Mouse (Mus musculus) limb, embryonic 11.5 days (tissue): ENCODE results near the gene Elovl5. TPM values are rescaled to one million over a fixed set of nuclear protein-coding genes. Genes with fewer than 3 reads are reported as not detected.

Experiments used
- ATAC-seq: fragments of 200-750 bp; cut with Nextera tagmentation; 2 replicates; pipeline ENCODE4 v1.8.0; 2017; ENCODE audit warnings: low read depth; ENCODE audit not compliant: insufficient number of reproducible peaks, low FRiP score, low TSS enrichment
- DNase-seq: peaks from one replicate; pipeline ENCODE4 v3.0.0-alpha.2; 2015; ENCODE audit warnings: low spot score
- H3K27ac ChIP-seq: fragments of 300-500 bp; sonication (generic); replicated peaks from 2 replicates; pipeline ENCODE4 v1.5.1; 2014; ENCODE audit warnings: low read depth, mild to moderate bottlenecking, low read length
- H3K27me3 ChIP-seq: fragments of 300-500 bp; sonication (generic); 2 replicates; pipeline ENCODE4 v1.6.1; 2014; ENCODE audit warnings: mild to moderate bottlenecking, low read length, mixed read lengths; ENCODE audit not compliant: control insufficient read depth, insufficient read depth
- H3K36me3 ChIP-seq: fragments of 300-500 bp; sonication (generic); 2 replicates; pipeline ENCODE4 v1.6.1; 2014; ENCODE audit warnings: mild to moderate bottlenecking, low read length, moderate library complexity, mixed read lengths; ENCODE audit not compliant: control insufficient read depth, insufficient read depth
- H3K4me1 ChIP-seq: fragments of 300-500 bp; sonication (generic); 2 replicates; pipeline ENCODE4 v1.6.1; 2014; ENCODE audit warnings: low read length, mixed read lengths; ENCODE audit not compliant: control insufficient read depth, insufficient read depth
- H3K4me2 ChIP-seq: fragments of 300-500 bp; sonication (generic); 2 replicates; pipeline ENCODE4 v1.6.1; 2014; ENCODE audit warnings: low read depth, mild to moderate bottlenecking, moderate library complexity; ENCODE audit not compliant: severe bottlenecking
- H3K4me3 ChIP-seq: fragments of 300-500 bp; sonication (generic); 2 replicates; pipeline ENCODE4 v1.5.1; 2014; ENCODE audit warnings: low read depth, low read length
- H3K9ac ChIP-seq: fragments of 300-500 bp; sonication (generic); 2 replicates; pipeline ENCODE4 v1.6.1; 2014; ENCODE audit warnings: mild to moderate bottlenecking, low read length
- H3K9me3 ChIP-seq: fragments of 300-500 bp; sonication (generic); 2 replicates; pipeline ENCODE4 v1.6.1; 2016; ENCODE audit warnings: low read length; ENCODE audit not compliant: control insufficient read depth
- WGBS: fragments of 180-500 bp; shearing (Covaris S2); extraction: QIAGEN DNeasy Blood & Tissue Kit; methylation state at CpG from one replicate; pipeline ENCODE4 v1.1.7; 2014; 5-methylcytosine and 5-hydroxymethylcytosine counted together
- polyA plus RNA-seq: library from polyadenylated mRNA; unstranded; fragments of >200 nt; fragmentation: Nextera tagmentation; extraction: Ambion mirVana; gene quantifications from 2 replicates; pipeline ENCODE4 v1.2.1, GENCODE M21; 2014

Gene Elovl5
- polyA plus RNA-seq, 1 experiment from 2014 or later: 90.8 TPM

DNA sequence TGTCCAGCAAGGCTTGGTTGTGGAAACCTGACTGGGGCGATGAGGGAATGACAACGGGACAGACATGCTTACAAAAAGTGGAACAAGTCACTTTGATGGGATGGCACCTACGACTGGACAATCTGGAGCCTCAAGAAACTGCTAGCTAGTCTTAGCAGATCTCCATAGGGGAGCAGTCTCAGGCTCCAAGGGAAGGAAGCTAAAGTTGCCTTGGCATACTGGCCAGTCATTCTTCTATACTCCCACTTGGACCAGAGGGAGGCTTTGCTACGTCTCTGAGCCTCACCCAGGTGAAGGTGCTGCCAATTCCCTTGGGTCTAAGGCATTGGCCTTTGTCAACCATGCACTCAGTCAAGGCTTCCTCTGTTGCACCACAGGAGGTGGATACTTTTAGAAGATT, 2.5 kb upstream of the Elovl5 start:
- H3K4me1 ChIP-seq: peaks cover 6% of the 10 kb centered on the region
- no peak overlapping the region for H3K4me3 ChIP-seq
- no peaks in the 10 kb centered on the region for H3K9me3 ChIP-seq
- 81% methylated on average over 4 of the region's 4 CpGs for WGBS
- no peaks in the 10 kb centered on the region for H3K36me3 ChIP-seq
- ATAC-seq (no peak), DNase-seq (no peak)
- no peak overlapping the region for H3K27ac ChIP-seq
- H3K9ac ChIP-seq: no peak overlapping the region
- no peaks in the 10 kb centered on the region for H3K27me3 ChIP-seq
- no peak overlapping the region for H3K4me2 ChIP-seq

DNA sequence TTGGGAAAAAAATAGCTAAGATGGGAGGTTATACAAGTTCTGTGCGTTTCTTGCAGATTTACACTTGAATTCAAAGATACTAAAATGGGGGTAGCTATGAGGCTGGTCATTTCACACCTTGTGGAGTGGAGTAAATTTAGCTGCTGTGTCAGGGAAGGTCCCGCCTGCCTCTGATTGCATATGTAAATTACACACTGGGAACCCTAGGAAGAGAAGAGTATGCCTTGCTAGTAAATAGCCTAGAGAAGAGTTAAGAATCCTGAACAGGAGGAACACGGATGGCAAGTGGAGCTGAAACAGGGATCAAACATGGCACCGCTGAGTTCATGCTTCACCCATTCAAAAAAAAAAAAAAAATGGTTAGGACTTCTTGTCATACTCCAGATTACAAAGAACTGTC, 1.4 kb upstream of the Elovl5 start:
- WGBS: 52% methylated on average over 4 of the region's 4 CpGs

DNA sequence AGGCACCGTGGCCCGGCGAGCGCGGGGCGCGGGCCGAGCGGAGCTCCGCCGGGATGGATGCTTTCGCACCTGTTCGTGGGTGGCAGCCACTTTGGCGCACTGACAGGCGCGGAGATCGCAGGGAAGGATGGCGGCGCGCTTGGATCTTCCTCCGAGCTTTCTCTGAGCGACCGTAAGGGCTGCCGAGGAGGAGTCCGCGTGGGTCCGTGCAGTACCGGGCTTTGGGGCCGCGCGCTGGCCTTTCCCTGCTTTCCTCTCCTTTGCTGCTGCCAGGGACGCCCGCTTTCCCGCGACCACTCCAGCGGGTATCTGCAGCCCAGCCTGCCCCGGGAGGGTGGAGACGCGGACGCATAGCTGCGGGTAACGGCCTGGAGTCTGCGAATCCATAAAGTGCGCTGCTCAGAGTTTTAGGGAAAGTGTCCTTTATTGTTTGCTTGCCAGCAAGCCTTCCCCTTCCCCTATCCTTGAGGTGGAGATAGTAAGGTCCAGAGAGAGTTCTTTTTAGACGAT, 513 bp downstream of the Elovl5 start:
- H3K4me2 ChIP-seq: peak overlapping the region; percentile 88
- no peaks in the 10 kb centered on the region for H3K9me3 ChIP-seq
- peak overlapping the region; percentile 81 for H3K9ac ChIP-seq
- peaks cover 3% of the 10 kb centered on the region; the same call in 1 of the 2 replicates for H3K4me1 ChIP-seq
- no peaks in the 10 kb centered on the region for H3K36me3 ChIP-seq
- H3K4me3 ChIP-seq: peak overlapping the region; percentile 92
- ATAC-seq (peak; percentile 31; the same call in 1 of the 2 replicates), DNase-seq (peak; percentile 62)
- no peaks in the 10 kb centered on the region for H3K27me3 ChIP-seq
- under 1% methylated on average over 45 of the region's 45 CpGs for WGBS
- H3K27ac ChIP-seq: peak overlapping the region; percentile 75

More for the DNA sequence above, 1.4 kb upstream of the Elovl5 start:
- H3K9ac ChIP-seq: no peak overlapping the region
- no peak overlapping the region for H3K4me3 ChIP-seq
- no peaks in the 10 kb centered on the region for H3K27me3 ChIP-seq
- DNase-seq (no peak), ATAC-seq (no peak)
- no peak overlapping the region for H3K27ac ChIP-seq
- H3K9me3 ChIP-seq: no peaks in the 10 kb centered on the region
- H3K4me1 ChIP-seq: peaks cover 3% of the 10 kb centered on the region; the same call in 1 of the 2 replicates
- H3K4me2 ChIP-seq: no peak overlapping the region
- H3K36me3 ChIP-seq: no peaks in the 10 kb centered on the region

DNA sequence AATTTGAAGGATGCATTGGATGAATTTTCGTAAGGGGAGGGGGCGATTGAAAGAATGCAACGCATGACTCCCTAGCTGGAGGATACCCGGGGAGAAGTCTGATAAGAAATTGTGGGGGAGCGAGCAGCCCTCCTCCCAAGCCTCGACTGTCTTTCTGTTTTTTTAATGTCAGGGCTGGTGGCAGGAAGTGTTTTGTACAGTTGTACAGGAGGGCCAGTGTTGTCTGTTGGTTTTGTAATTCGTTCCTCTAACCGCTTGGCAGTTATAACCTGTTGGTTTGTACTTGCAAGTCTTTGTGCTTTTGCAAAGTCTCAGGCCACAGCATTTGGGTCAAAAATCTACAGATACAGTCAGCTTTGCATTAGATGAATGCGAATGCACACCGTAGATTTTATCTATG, 1.0 kb downstream of the Elovl5 start:
- no peak overlapping the region for H3K27ac ChIP-seq
- WGBS: 30% methylated on average over 10 of the region's 10 CpGs
- DNase-seq: no peak

DNA sequence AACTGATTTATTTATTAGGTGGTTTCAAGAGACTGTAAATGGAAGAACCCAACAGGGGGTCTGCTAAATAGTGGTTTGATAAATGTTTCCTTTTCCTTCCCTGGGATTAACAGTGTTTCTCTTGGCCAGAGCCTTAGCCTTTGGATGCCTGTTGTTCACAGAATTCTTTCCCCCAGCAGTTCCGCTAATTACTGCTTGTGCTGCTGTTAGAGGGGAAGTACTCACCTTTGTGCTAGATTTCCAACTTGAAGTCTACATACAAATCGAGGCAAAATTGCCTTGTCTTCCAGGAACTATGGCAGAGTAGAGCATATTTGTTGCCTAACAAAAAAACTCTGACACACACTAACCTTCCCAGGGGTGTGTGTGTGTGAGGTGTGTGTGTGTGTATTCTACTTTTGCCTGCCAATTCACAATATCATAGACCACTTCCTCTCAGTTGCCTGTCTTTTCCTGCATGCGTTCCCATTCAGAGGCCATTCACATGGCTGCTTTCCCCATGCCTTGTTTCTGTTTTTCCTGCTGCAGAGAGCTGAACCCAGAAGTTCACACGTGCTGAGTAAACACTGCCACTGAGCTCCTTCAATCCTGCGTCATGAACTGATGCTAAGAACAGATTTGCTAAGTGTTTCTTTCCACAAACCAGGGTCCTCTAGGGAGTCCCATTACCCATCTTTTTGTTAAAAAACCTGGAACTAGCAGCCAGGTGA, 2.0 kb downstream of the Elovl5 start:
- no peaks in the 10 kb centered on the region for H3K27me3 ChIP-seq
- no peak overlapping the region for H3K4me2 ChIP-seq
- no peak overlapping the region for H3K9ac ChIP-seq
- 78% methylated on average over 5 of the region's 5 CpGs for WGBS
- no peak overlapping the region for H3K27ac ChIP-seq
- H3K4me3 ChIP-seq: no peak overlapping the region
- ATAC-seq: no peak
- DNase-seq: no peak
- no peaks in the 10 kb centered on the region for H3K9me3 ChIP-seq
- peaks cover 5% of the 10 kb centered on the region; the same call in 1 of the 2 replicates for H3K4me1 ChIP-seq
- H3K36me3 ChIP-seq: no peaks in the 10 kb centered on the region

More for the DNA sequence above, 1.0 kb downstream of the Elovl5 start:
- Histone ChIP-seq H3K9me3 (no peaks in the 10 kb centered on the region), H3K9ac (peak overlapping the region; percentile 81), H3K4me3 (peak overlapping the region; percentile 92), H3K27me3 (no peaks in the 10 kb centered on the region), H3K4me1 (peaks cover 3% of the 10 kb centered on the region; the same call in 1 of the 2 replicates), H3K4me2 (peak overlapping the region; percentile 88), H3K36me3 (no peaks in the 10 kb centered on the region)
- no peak for ATAC-seq

DNA sequence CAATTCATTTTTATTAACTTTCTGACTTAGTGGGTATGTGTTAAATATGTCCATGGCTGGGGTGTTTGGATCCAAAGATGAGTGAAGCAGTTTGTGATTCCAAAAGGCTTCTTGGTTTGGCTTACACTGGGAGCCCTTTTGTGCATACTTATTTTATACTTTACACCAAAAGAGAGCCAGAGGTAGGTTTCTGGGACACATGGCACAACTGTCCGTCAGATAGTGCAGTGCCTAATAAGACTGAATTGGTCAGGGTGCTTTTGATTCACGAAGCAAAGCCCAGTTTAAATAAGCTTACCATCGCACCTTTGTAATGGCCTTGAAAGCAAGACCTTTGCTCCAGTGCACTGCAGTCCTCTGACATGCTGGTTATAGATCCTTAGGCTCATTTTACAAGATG, 3.3 kb downstream of the Elovl5 start:
- no peak overlapping the region for H3K4me3 ChIP-seq
- H3K9ac ChIP-seq: no peak overlapping the region
- no peaks in the 10 kb centered on the region for H3K36me3 ChIP-seq
- no peak overlapping the region for H3K4me2 ChIP-seq
- no peak for DNase-seq
- no peaks in the 10 kb centered on the region for H3K9me3 ChIP-seq
- no peaks in the 10 kb centered on the region for H3K27me3 ChIP-seq
- 86% methylated on average over 3 of the region's 3 CpGs for WGBS
- no peak for ATAC-seq
- no peak overlapping the region for H3K27ac ChIP-seq
- H3K4me1 ChIP-seq: peaks cover 7% of the 10 kb centered on the region; the same call in 1 of the 2 replicates

DNA sequence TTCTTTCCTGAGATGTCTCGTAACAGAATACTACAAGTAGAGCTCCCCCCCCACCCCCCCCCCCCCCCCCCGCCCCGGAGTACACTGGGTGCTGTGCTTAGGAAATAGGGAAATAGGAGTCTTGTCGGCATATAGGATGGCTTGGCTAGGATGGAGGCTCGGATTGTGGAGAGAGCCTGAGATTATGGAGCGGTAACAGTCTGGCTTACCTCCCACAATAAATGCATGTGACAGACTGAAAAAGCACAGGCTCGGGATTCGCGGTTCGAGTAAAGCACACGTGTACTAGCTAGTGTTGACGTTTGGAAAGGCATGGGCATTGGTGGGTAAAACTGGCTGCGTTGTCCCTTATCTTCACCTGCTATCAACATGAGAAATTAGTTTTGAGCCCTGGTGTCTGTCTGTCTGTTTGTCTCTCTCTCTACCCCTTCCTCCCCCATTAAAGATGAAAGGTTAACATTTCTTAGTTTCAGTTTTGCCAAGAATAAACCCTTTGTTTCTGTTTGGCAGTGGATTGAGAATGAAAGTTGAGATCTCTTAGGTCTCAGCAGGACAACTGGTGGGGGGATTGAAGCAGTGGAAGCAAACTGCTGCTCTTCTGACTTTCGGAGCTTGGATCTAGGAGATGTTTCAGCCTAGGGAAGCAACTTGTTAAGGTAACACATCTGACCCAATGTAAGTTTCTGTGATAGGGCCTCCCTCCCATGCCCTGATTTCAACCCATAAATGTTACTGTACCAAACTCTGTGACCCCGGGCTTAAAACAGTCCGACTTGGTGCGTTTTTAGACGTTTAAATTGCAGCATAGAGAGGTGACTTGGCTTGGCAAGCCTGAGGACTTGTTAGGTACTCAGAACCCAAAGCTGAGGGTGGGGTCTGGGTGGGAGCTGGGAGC, 4.4 kb downstream of the Elovl5 start:
- Histone ChIP-seq H3K4me2 (no peak overlapping the region), H3K27me3 (no peaks in the 10 kb centered on the region), H3K36me3 (no peaks in the 10 kb centered on the region), H3K4me3 (no peak overlapping the region), H3K9me3 (no peaks in the 10 kb centered on the region), H3K4me1 (peaks cover 7% of the 10 kb centered on the region; the same call in 1 of the 2 replicates), H3K9ac (no peak overlapping the region), H3K27ac (no peak overlapping the region)
- ATAC-seq (no peak), DNase-seq (no peak)
- WGBS: 86% methylated on average over 16 of the region's 18 CpGs

DNA sequence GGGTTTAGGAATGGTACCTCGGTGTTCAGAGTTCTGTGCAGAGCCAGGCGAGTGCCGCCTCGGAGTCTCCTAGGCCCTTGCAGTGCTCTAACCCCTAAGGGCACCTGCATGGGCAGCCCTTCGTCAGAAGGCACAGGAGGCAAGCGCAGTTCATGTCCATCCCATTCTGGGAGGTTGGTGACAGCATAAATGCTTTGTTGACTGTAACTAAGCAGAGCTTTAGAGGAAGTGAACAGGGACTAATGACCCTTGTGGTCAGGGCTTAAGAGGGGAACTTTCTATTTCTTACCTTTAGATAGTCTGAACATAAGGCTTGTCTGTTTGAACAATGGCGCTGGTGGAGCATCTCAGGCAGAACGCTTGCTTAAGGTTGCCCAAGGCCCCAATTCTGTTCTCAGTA, 6.6 kb downstream of the Elovl5 start:
- ATAC-seq: no peak
- Histone ChIP-seq H3K4me3 (no peak overlapping the region), H3K27me3 (no peaks in the 10 kb centered on the region), H3K4me1 (0 out of 2 replicates have a peak, but pooled peaks cover 5% of the 10 kb centered on the region), H3K36me3 (no peaks in the 10 kb centered on the region), H3K9me3 (no peaks in the 10 kb centered on the region), H3K4me2 (no peak overlapping the region), H3K27ac (no peak overlapping the region), H3K9ac (no peak overlapping the region)
- 93% methylated on average over 8 of the region's 8 CpGs for WGBS
- DNase-seq: no peak
